Mouse (Mus musculus) cortical plate, adult 2 months (tissue): Measurements from ENCODE around the gene Cep83. TPM values are rescaled to one million over a fixed set of nuclear protein-coding genes. Genes with fewer than 3 reads are reported as not detected.
A peak's percentile ranks its signal among the peaks of the same experiment; 100 is the strongest.

ENCODE experiments used
- H3K27ac ChIP-seq: fragments of 200-500 bp; 2 replicates; pipeline ENCODE4 v1.5.1; 2012; ENCODE audit warnings: low read length, control low read depth, inconsistent platforms; ENCODE audit not compliant: insufficient read depth
- H3K4me1 ChIP-seq: fragments of 200-500 bp; 2 replicates; pipeline ENCODE4 v1.6.1; 2011; ENCODE audit warnings: low read length; ENCODE audit not compliant: control insufficient read depth, insufficient read depth
- H3K4me3 ChIP-seq: fragments of 200-500 bp; 2 replicates; pipeline ENCODE4 v1.5.1; 2011; ENCODE audit warnings: mild to moderate bottlenecking, low read length, control low read depth; ENCODE audit not compliant: insufficient read depth
- CTCF ChIP-seq: fragments of 200-500 bp; IDR thresholded peaks from 2 replicates; pipeline ENCODE4 v1.5.1; 2011; ENCODE audit warnings: mild to moderate bottlenecking, control low read depth, low read length; ENCODE audit not compliant: insufficient read depth; ENCODE audit errors: extremely low read depth
- POLR2A ChIP-seq: fragments of 200-500 bp; IDR thresholded peaks from 2 replicates; pipeline ENCODE4 v1.6.1; 2011; ENCODE audit warnings: mild to moderate bottlenecking, low read length, control low read depth; ENCODE audit not compliant: insufficient read depth; ENCODE audit errors: extremely low read depth
- polyA plus RNA-seq: library from polyadenylated mRNA; depleted of rRNA; stranded (reverse); fragments of >200 nt; gene quantifications from 2 replicates; pipeline ENCODE4 v1.2.3, GENCODE M21; 2012; rRNA removed

Gene Cep83
- polyA plus RNA-seq: 33.6 and 36.5 TPM in 2 replicates

GRCm38 (mm10) chr10:94688420-94689175 lies at the start of gene Cep83:
Gene Cep83, plus strand, starts transcription at chr10:94688654.
- TF ChIP-seq CTCF: no peak
- TF ChIP-seq POLR2A: peak; percentile 81
- Histone ChIP-seq H3K4me1 (peaks cover 2% of the 10 kb centered on the region; the same call in 1 of the 2 replicates), H3K4me3 (peak within 1 kb of the TSS; percentile 62), H3K27ac (peak within 1 kb of the TSS; percentile 91)

GRCm38 (mm10) chr10:94639281-94639680 lies 49.2 kb upstream of the Cep83 start:
- H3K4me3 ChIP-seq: no peak overlapping the region
- H3K4me1 ChIP-seq: no peaks in the 10 kb centered on the region
- no peak overlapping the region for H3K27ac ChIP-seq
- TF ChIP-seq CTCF (no peak), POLR2A (no peak)

- no peaks in the 10 kb centered on the region for H3K4me1 ChIP-seq
- no peak overlapping the region for H3K27ac ChIP-seq
- no peak overlapping the region for H3K4me3 ChIP-seq
- TF ChIP-seq POLR2A (no peak), CTCF (no peak)
These were observed 48.4 kb upstream of the Cep83 start for GRCm38 (mm10) chr10:94640067-94640466.

GRCm38 (mm10) chr10:94664036-94664435 lies 24.4 kb upstream of the Cep83 start:
- H3K4me3 ChIP-seq: no peak overlapping the region
- no peak overlapping the region for H3K27ac ChIP-seq
- TF ChIP-seq CTCF (no peak), POLR2A (no peak)
- H3K4me1 ChIP-seq: peaks cover 2% of the 10 kb centered on the region; the same call in 1 of the 2 replicates

- TF ChIP-seq POLR2A (no peak), CTCF (no peak)
- Histone ChIP-seq H3K4me1 (peaks cover 2% of the 10 kb centered on the region; the same call in 1 of the 2 replicates), H3K27ac (no peak overlapping the region), H3K4me3 (no peak overlapping the region)
These were observed 24.0 kb upstream of the Cep83 start for GRCm38 (mm10) chr10:94664455-94664854.

GRCm38 (mm10) chr10:94668147-94668546 lies 20.3 kb upstream of the Cep83 start:
- no peaks in the 10 kb centered on the region for H3K4me1 ChIP-seq
- H3K27ac ChIP-seq: no peak overlapping the region; the same call in 1 of the 2 replicates
- no peak for TF ChIP-seq POLR2A
- TF ChIP-seq CTCF: no peak
- no peak overlapping the region for H3K4me3 ChIP-seq

- peaks cover 2% of the 10 kb centered on the region; the same call in 1 of the 2 replicates for H3K4me1 ChIP-seq
- H3K4me3 ChIP-seq: peak overlapping the region; percentile 62
- peak overlapping the region; percentile 91 for H3K27ac ChIP-seq
- TF ChIP-seq POLR2A: peak; percentile 48; the same call in 1 of the 2 replicates
- no peak for TF ChIP-seq CTCF
These were observed 544 bp upstream of the Cep83 start for GRCm38 (mm10) chr10:94687801-94688419.

GRCm38 (mm10) chr10:94689176-94689510 lies 689 bp downstream of the Cep83 start:
- Histone ChIP-seq H3K27ac (no peak overlapping the region), H3K4me1 (peaks cover 2% of the 10 kb centered on the region; the same call in 1 of the 2 replicates), H3K4me3 (peak overlapping the region; percentile 62)
- no peak for TF ChIP-seq CTCF
- no peak for TF ChIP-seq POLR2A

GRCm38 (mm10) chr10:94690376-94690775 lies 1.9 kb downstream of the Cep83 start:
- H3K4me1 ChIP-seq: peaks cover 2% of the 10 kb centered on the region; the same call in 1 of the 2 replicates
- no peak overlapping the region for H3K27ac ChIP-seq
- TF ChIP-seq POLR2A (no peak), CTCF (no peak)
- H3K4me3 ChIP-seq: no peak overlapping the region
